In the genomic region with DNA sequence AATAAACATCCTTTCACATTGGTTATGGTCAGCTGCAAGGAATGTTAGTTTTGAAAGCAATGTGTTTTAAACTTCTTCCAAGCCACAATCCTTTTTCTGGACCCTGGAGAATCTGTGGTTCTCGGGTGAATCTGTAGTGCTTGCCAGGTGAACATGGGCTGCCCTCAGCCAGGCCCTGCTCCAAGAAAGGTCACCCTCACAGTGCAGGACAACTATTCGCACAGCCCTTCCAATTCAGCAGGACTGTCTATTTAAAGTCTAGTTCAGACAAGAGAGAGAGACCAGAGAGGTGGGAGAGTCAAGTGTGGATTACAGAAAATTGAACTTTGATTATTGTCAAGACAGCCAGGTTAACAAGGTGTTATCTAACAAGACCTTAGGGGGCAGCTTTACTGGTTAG, we compare ENCODE assay signal across 9 mouse cellular contexts.
"Had no signal": no experiment of that assay in that cellular context is flagged by ENCODE, and none has a peak within 500 bp of the region (broad histone marks: within the 10 kb centered on the region; RNA-seq: fewer than 3 reads in every experiment).

No protein-coding gene starts in this region.

- DNase-seq: kidney, postnatal 14 days; left cerebral cortex, postnatal 4 days; liver, embryonic 13.5 days; lung, adult 2 months; lung, postnatal 14 days; lung, postnatal 4 days; midbrain, embryonic 14.5 days; thymus, adult 18-20 months; thymus, postnatal 36 days had no signal
